Mouse (Mus musculus) liver, embryonic 14.5 days (tissue): ENCODE measurements around the gene Tgfb2. TPM values are rescaled to one million over a fixed set of nuclear protein-coding genes. Genes with fewer than 3 reads are reported as not detected.

Experiments
- ATAC-seq: fragments of 200-750 bp; cut with Nextera tagmentation; 2 replicates; pipeline ENCODE4 v1.8.0; 2017; ENCODE audit warnings: moderate number of reproducible peaks, mild to moderate bottlenecking, moderate library complexity; ENCODE audit not compliant: insufficient read depth
- DNase-seq, 3 experiments: peaks; one replicate each; pipeline ENCODE4 v3.0.0-alpha.2; 2012 to 2013; ENCODE audit warnings: low read depth in 3 of 3, low spot score in 3 of 3
- H3K27ac ChIP-seq: fragments of 300-500 bp; sonication (generic); 2 replicates; pipeline ENCODE4 v1.5.1; 2014; ENCODE audit warnings: moderate library complexity, mild to moderate bottlenecking, control low read depth, inconsistent platforms
- H3K27me3 ChIP-seq: fragments of 300-500 bp; sonication (generic); 2 replicates; pipeline ENCODE4 v1.6.1; 2014; ENCODE audit warnings: mild to moderate bottlenecking, low read length, moderate library complexity; ENCODE audit not compliant: control insufficient read depth, insufficient read depth
- H3K36me3 ChIP-seq: fragments of 300-500 bp; sonication (generic); replicated peaks from 2 replicates; pipeline ENCODE4 v1.6.1; 2014; ENCODE audit warnings: low read depth; ENCODE audit not compliant: control insufficient read depth, insufficient read depth
- H3K4me1 ChIP-seq, 2 experiments: fragments of 200-500 bp in 1 of 2; fragments of 300-500 bp in 1 of 2; sonication (generic) in 1 of 2; replicated peaks; 2 replicates each; pipeline ENCODE4 v1.6.1; 2012 to 2014; ENCODE audit warnings: antibody characterized with exemption in 1 of 2, inconsistent platforms in 1 of 2, low read length in 1 of 2; ENCODE audit not compliant: control insufficient read depth in 2 of 2, insufficient read depth in 2 of 2
- H3K4me2 ChIP-seq: fragments of 300-500 bp; sonication (generic); 2 replicates; pipeline ENCODE4 v1.6.1; 2014; ENCODE audit warnings: low read depth, mild to moderate bottlenecking, control low read depth, moderate library complexity
- H3K4me3 ChIP-seq, 2 experiments: fragments of 200-500 bp in 1 of 2; fragments of 300-500 bp in 1 of 2; sonication (generic) in 1 of 2; 2 replicates each; pipeline ENCODE4 v1.5.1; 2012 to 2014; ENCODE audit warnings: low read depth in 2 of 2, low read length in 2 of 2, mild to moderate bottlenecking in 2 of 2, control low read depth in 1 of 2, inconsistent platforms in 1 of 2, moderate library complexity in 1 of 2; ENCODE audit not compliant: insufficient read depth in 1 of 2
- H3K9ac ChIP-seq: fragments of 300-500 bp; sonication (generic); replicated peaks from 2 replicates; pipeline ENCODE4 v1.6.1; 2014; ENCODE audit warnings: mild to moderate bottlenecking, control low read depth, moderate library complexity
- H3K9me3 ChIP-seq: fragments of 300-500 bp; sonication (generic); 2 replicates; pipeline ENCODE4 v1.6.1; 2016; ENCODE audit warnings: low read length, mixed read lengths; ENCODE audit not compliant: control insufficient read depth
- CTCF ChIP-seq: IDR thresholded peaks from 2 replicates; pipeline ENCODE4 v1.5.1; 2016; ENCODE audit warnings: antibody characterized with exemption, low read depth, control low read depth
- EP300 ChIP-seq: IDR thresholded peaks from 2 replicates; pipeline ENCODE4 v1.6.1; 2016; ENCODE audit warnings: antibody characterized with exemption, low read depth
- WGBS: fragments of 180-500 bp; shearing (Covaris S2); extraction: QIAGEN DNeasy Blood & Tissue Kit; methylation state at CpG from one replicate; pipeline ENCODE4 v1.1.7; 2014; ENCODE audit not compliant: insufficient replicate concordance; 5-methylcytosine and 5-hydroxymethylcytosine counted together
- polyA plus RNA-seq, 2 experiments: library from polyadenylated mRNA; depleted of rRNA in 1 of 2; stranded (reverse) in 1 of 2; unstranded in 1 of 2; fragments of >200 nt; fragmentation: Nextera tagmentation in 1 of 2; extraction: Ambion mirVana in 1 of 2; gene quantifications; 2 replicates each; pipeline versions ENCODE4 v1.2.1 to v1.2.3; 2012 to 2014

The Tgfb2 gene
- polyA plus RNA-seq, 2 experiments, result 0.21 to 1.3 TPM

DNA sequence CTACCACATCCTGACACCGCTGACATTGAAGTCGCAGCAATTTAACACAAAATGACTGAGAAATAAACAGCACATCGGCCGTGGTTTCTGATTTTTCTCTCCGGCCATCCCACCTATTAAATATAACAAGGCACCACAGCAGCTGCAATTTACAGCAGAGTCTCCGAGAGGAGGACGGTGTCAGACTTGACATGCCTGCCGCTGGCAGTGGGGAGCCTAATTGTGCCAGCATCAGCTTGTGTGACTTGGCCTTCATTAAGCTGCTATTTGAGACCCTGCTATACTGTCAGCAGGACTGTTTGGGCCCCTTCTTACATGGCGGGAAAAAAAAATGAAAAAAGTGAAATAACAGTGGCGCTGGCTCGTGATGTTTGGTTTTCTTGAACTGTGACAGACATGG, 47.0 kb downstream of the Tgfb2 start:
- Histone ChIP-seq H3K4me2 (no peak overlapping the region), H3K9ac (no peak overlapping the region), H3K9me3 (no peaks in the 10 kb centered on the region), H3K4me3 (no peak overlapping the region), H3K27me3 (no peaks in the 10 kb centered on the region), H3K4me1 (no peaks in the 10 kb centered on the region), H3K36me3 (no peaks in the 10 kb centered on the region), H3K27ac (no peak overlapping the region)
- ATAC-seq (no peak), DNase-seq (no peak)
- TF ChIP-seq EP300 (no peak), CTCF (no peak)
- WGBS, result 73% methylated on average over 11 of the region's 11 CpGs

DNA sequence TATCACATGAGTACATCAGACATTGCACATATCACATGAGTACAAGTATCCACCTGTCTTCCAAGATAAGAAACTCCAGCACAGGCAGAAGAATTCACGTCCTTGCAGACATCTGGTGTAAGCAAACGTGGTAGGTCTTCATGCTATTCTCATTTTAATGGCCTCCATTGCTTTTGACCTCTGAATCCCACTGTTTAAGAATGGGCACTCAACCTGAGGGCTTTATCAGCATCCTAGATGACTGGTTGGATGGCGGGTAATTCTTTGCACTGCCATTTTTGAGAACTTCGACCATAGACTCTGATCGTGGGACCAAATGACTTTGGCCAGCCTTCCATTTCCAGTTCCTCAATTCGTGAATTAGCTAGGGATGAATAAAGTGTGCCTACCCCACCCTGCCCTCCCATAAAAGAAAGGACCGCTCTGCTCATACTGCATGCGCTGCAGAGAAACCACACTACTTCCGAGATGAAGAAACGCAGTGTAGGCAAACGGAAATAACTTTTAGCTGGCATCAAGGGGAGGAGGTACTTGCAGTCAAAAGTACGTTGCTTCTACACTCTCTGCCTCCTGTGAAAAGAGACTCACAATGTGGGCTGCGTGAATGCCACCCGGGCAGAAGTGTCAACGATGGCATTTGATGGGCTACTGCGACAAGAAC, 48.1 kb downstream of the Tgfb2 start:
- DNase-seq (no peak), ATAC-seq (no peak)
- 64% methylated on average over 16 of the region's 16 CpGs for WGBS
- Histone ChIP-seq H3K9me3 (no peaks in the 10 kb centered on the region), H3K4me1 (no peaks in the 10 kb centered on the region), H3K4me2 (no peak overlapping the region), H3K4me3 (no peak overlapping the region), H3K36me3 (no peaks in the 10 kb centered on the region), H3K9ac (no peak overlapping the region), H3K27me3 (no peaks in the 10 kb centered on the region), H3K27ac (no peak overlapping the region)
- TF ChIP-seq CTCF (no peak), EP300 (no peak)

DNA sequence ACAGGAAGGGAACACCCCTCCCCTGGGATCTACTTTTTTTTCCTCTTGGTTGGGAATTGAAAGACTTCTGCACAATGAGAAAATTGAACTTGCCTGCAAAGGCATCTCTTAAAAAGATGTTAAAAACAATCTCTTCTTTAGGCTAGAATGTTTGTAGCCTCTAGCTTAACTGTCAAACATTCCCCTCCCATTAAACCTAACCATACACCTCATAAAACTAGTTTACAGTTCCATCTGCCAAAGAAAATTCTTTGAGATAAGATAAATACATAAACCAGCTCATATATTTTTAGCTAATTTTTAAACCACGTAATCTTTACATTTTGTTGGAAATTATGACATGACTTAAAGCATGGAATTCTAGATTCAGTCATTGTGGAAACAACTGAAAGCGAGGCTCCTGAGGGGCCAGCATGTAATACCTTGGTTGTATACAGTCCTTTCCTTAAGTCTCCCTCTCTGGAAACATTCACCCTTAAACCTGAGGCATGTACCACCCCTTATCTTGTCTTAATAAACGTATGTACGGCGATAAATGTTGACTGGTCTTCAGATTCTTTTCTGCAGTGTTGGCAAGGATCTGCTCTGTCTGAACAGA, 49.0 kb downstream of the Tgfb2 start:
- ATAC-seq, result no peak
- H3K36me3 ChIP-seq, result no peaks in the 10 kb centered on the region
- H3K4me1 ChIP-seq, result no peaks in the 10 kb centered on the region
- H3K4me2 ChIP-seq, result no peak overlapping the region
- H3K27me3 ChIP-seq, result no peaks in the 10 kb centered on the region
- 58% methylated on average over 5 of the region's 5 CpGs for WGBS
- H3K4me3 ChIP-seq, result no peak overlapping the region
- no peak for DNase-seq
- H3K9ac ChIP-seq, result no peak overlapping the region
- TF ChIP-seq EP300 (no peak), CTCF (no peak)
- H3K9me3 ChIP-seq, result no peaks in the 10 kb centered on the region
- H3K27ac ChIP-seq, result no peak overlapping the region

DNA sequence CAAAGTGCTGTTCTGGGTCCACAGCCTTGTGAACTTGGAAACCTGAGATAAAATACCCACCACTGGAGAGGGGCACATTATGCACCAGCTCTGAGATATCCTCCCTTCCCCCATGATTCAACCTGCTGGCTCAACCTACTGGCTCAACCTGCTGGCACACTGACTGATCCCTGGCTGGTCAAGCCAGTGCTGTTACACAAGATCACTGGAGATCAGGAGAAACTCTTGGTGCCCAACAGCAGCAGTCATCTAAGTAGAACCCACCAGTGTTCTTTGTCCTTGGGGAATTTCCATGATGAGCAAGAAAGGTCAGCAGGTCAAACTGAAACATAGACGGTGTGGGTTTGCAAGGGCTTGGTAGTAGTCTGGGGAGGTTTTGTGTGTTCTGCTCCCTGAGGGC, 49.6 kb downstream of the Tgfb2 start:
- TF ChIP-seq EP300 (no peak), CTCF (no peak)
- 63% methylated on average over 1 of the region's 1 CpGs for WGBS

DNA sequence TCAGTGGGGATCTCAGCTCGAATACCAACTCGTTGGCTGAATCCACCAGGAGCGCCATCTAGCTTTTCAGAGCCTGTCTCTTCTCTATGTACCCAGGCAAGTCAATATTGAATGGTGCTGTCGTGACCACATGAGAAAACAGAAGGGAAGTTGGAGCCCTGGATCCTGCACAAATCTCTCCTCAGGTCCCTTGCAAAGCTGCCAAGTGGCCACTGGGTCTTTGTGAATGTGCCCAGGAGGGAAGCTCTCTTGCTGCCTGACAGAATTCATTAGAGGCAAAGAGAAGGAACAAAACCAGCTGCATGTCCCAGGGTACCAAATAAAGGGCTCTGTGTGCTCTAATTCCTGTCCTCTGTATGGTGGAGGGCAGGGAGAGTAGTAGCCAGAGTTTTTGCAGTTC, 50.7 kb downstream of the Tgfb2 start:
- DNase-seq, result no peak
- TF ChIP-seq CTCF (no peak), EP300 (no peak)
- WGBS, result 51% methylated on average over 4 of the region's 4 CpGs

More for the DNA sequence above, 49.6 kb downstream of the Tgfb2 start:
- H3K9me3 ChIP-seq, result no peaks in the 10 kb centered on the region
- H3K27ac ChIP-seq, result no peak overlapping the region
- H3K27me3 ChIP-seq, result no peaks in the 10 kb centered on the region
- H3K4me2 ChIP-seq, result no peak overlapping the region
- no peak overlapping the region for H3K4me3 ChIP-seq
- H3K4me1 ChIP-seq, result no peaks in the 10 kb centered on the region
- H3K36me3 ChIP-seq, result no peaks in the 10 kb centered on the region
- ATAC-seq (no peak), DNase-seq (no peak)
- no peak overlapping the region for H3K9ac ChIP-seq

More for the DNA sequence above, 50.7 kb downstream of the Tgfb2 start:
- Histone ChIP-seq H3K27ac (no peak overlapping the region), H3K9ac (no peak overlapping the region), H3K4me2 (no peak overlapping the region), H3K36me3 (no peaks in the 10 kb centered on the region), H3K27me3 (no peaks in the 10 kb centered on the region), H3K9me3 (no peaks in the 10 kb centered on the region), H3K4me1 (no peaks in the 10 kb centered on the region), H3K4me3 (no peak overlapping the region)
- ATAC-seq, result no peak
